Mouse (Mus musculus): ENCODE results near the gene Acot8. TPM values are rescaled to one million over a fixed set of nuclear protein-coding genes. Genes with fewer than 3 reads are reported as not detected.
A peak's percentile ranks its signal among the peaks of the same experiment; 100 is the strongest.

The Acot8 gene
- total and polyA plus RNA-seq, 3 experiments, result 11.9 to 26.8 (median 15.8) TPM

DNA sequence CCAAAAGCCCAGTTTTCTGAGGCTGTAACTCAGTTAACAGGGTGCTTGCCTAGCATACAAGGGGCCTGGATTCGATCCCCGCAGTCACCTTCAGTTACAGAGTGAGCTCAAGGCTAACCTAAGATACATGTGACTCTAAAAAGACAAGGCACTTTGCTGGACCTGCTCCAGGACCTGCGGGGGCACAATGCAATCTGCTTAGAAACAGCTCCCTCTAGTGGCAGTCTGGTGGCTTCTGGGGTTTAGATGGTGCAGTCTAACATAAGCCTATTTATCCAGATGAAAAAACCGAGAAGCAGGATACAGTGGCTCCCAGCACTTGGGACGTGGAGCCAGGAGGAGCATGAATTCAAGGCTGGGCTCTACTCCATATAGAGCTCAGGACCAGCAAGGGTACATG lies 10.4 kb downstream of the Acot8 start:
- no peak overlapping the region for H3K9ac ChIP-seq (ENCODE audit: insufficient read depth, low read depth)
- H3K79me2 ChIP-seq (replicated peaks; ENCODE audit: control insufficient read depth, extremely low read depth, insufficient read depth, poor library complexity, severe bottlenecking), result no peaks in the 10 kb centered on the region
- dilution Hi-C loops (cut with MboI; ENCODE audit: extremely low pct_ligation_motif_present, extremely low pct_unique_long_range_greater_than_20kb, low sequenced_read_pairs) (no loop called here), in situ Hi-C loops (cut with MboI; ENCODE audit: low pct_ligation_motif_present, low pct_unique_long_range_greater_than_20kb, low sequenced_read_pairs) (no loop called here)
- peaks cover 0 to 6% of the 10 kb centered on the region in 2 experiments; a peak in 2 of 4 replicates for H3K4me1 ChIP-seq (ENCODE audit: control insufficient read depth in 1 of 2, insufficient read depth in 2 of 2)
- H3K4me3 ChIP-seq (replicated peaks in 1 of 3; ENCODE audit: low read depth in 2 of 3, low read length in 2 of 3, poor library complexity in 1 of 3), result no peak overlapping the region
- TF ChIP-seq CTCF (conservative IDR thresholded peaks at IDR 0.05 in 1 of 2, IDR thresholded peaks at IDR 0.05 in 1 of 2; ENCODE audit: low read depth in 2 of 2, low read length in 2 of 2), result peak; percentile 83 to 90
- no peak for TF ChIP-seq USF2 (conservative IDR thresholded peaks at IDR 0.05; ENCODE audit: low read depth, low read length)
- no peak for TF ChIP-seq MAZ (IDR thresholded peaks at IDR 0.05; ENCODE audit: low read depth, low read length)
- TF ChIP-seq RAD21 (IDR thresholded peaks at IDR 0.05; ENCODE audit: low read depth, low read length), result peak; percentile 57
- H3K27ac ChIP-seq (ENCODE audit: insufficient read depth, low read depth), result no peak overlapping the region
- H3K27me3 ChIP-seq (replicated peaks), result no peaks in the 10 kb centered on the region
- H3K9me3 ChIP-seq (replicated peaks; ENCODE audit: low read length), result no peaks in the 10 kb centered on the region
- peak; percentile 79 for DNase-seq (ENCODE audit: extremely low read depth)
- H3K36me3 ChIP-seq (replicated peaks in 1 of 2; ENCODE audit: control insufficient read depth in 1 of 2, insufficient read depth in 1 of 2, low read length in 1 of 2), result peaks cover 52 to 83% of the 10 kb centered on the region in 2 experiments
- H3K4me2 ChIP-seq (ENCODE audit: insufficient read depth, low read depth, poor library complexity, severe bottlenecking), result no peak overlapping the region

DNA sequence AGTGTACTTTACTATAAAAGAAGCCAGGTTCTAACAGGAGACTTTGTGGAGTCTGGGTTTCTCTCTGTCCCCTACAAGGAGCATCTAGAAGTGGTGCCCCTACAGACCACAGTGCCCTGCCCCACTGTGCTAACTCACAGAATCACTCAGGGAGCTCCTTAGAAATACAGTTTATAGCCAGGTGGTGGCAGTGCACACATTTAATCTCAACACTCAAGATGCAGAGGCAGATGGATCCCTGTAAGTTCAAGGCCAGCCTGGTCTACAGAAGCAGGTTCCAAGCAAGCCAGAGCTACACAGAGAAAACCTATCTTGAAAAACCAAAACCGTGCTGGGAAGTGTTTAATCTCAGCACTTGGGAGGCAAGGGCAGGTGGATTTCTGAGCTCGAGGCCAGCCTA lies 10.9 kb downstream of the Acot8 start:
- dilution Hi-C loops (cut with MboI; ENCODE audit: extremely low pct_ligation_motif_present, extremely low pct_unique_long_range_greater_than_20kb, low sequenced_read_pairs), result no loop called here
- Histone ChIP-seq H3K4me1 (ENCODE audit: control insufficient read depth in 1 of 2, insufficient read depth in 2 of 2) (peaks cover 0 to 6% of the 10 kb centered on the region in 2 experiments; a peak in 2 of 4 replicates), H3K36me3 (replicated peaks in 1 of 2; ENCODE audit: control insufficient read depth in 1 of 2, insufficient read depth in 1 of 2, low read length in 1 of 2) (peaks cover 52 to 82% of the 10 kb centered on the region in 2 experiments), H3K9ac (ENCODE audit: insufficient read depth, low read depth) (no peak overlapping the region), H3K9me3 (replicated peaks; ENCODE audit: low read length) (no peaks in the 10 kb centered on the region), H3K27me3 (replicated peaks) (no peaks in the 10 kb centered on the region), H3K4me2 (ENCODE audit: insufficient read depth, low read depth, poor library complexity, severe bottlenecking) (no peak overlapping the region), H3K79me2 (replicated peaks; ENCODE audit: control insufficient read depth, extremely low read depth, insufficient read depth, poor library complexity, severe bottlenecking) (no peaks in the 10 kb centered on the region), H3K27ac (ENCODE audit: insufficient read depth, low read depth) (no peak overlapping the region), H3K4me3 (replicated peaks in 1 of 3; ENCODE audit: low read depth in 2 of 3, low read length in 2 of 3, poor library complexity in 1 of 3) (no peak overlapping the region)
- DNase-seq (ENCODE audit: extremely low read depth), result no peak
- no peak for TF ChIP-seq ZMIZ1 (IDR thresholded peaks at IDR 0.05; ENCODE audit: low read depth, low read length)
- peak in 1 of 2 experiments; percentile 52; a peak in 2 of 4 replicates for TF ChIP-seq CTCF (conservative IDR thresholded peaks at IDR 0.05 in 1 of 2, IDR thresholded peaks at IDR 0.05 in 1 of 2; ENCODE audit: low read depth in 2 of 2, low read length in 2 of 2)
- in situ Hi-C loops (cut with MboI; ENCODE audit: low pct_ligation_motif_present, low pct_unique_long_range_greater_than_20kb, low sequenced_read_pairs), result no loop called here

DNA sequence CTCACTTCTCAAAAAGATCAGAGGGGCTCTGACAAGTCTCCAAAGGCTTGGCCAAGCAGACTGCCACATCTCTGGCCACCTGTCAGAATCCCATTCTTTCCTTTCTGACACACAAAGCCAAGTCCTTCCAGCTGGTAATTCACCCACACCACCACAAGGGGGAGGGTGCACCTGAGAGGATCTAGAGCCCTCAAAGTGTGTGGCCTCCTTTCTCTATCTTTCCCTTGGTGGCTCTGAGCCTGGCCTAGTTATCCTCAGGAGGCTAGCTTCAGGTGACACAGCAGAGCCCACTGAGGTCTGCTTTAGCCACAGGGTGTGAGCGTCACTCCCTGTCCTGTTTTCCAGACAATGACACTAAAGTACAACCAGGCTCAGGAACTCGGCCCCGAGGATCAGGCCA lies 11.4 kb downstream of the Acot8 start:
- H3K79me2 ChIP-seq (replicated peaks; ENCODE audit: control insufficient read depth, extremely low read depth, insufficient read depth, poor library complexity, severe bottlenecking), result no peaks in the 10 kb centered on the region
- TF ChIP-seq SMC3 (IDR thresholded peaks at IDR 0.05; ENCODE audit: low read depth, low read length) (peak; percentile 37), CTCF (conservative IDR thresholded peaks at IDR 0.05 in 1 of 2, IDR thresholded peaks at IDR 0.05 in 1 of 2; ENCODE audit: low read depth in 2 of 2, low read length in 2 of 2) (peak; percentile 73), MAFK (IDR thresholded peaks at IDR 0.05; ENCODE audit: insufficient replicate concordance, low read length) (no peak), USF1 (IDR thresholded peaks at IDR 0.05; ENCODE audit: low read depth, low read length) (no peak)
- in situ Hi-C loops (cut with MboI; ENCODE audit: low pct_ligation_motif_present, low pct_unique_long_range_greater_than_20kb, low sequenced_read_pairs) (no loop called here), dilution Hi-C loops (cut with MboI; ENCODE audit: extremely low pct_ligation_motif_present, extremely low pct_unique_long_range_greater_than_20kb, low sequenced_read_pairs) (no loop called here)
- no peaks in the 10 kb centered on the region for H3K27me3 ChIP-seq (replicated peaks)
- no peak overlapping the region for H3K4me2 ChIP-seq (ENCODE audit: insufficient read depth, low read depth, poor library complexity, severe bottlenecking)
- no peaks in the 10 kb centered on the region for H3K9me3 ChIP-seq (replicated peaks; ENCODE audit: low read length)
- H3K4me1 ChIP-seq (ENCODE audit: control insufficient read depth in 1 of 2, insufficient read depth in 2 of 2), result peaks cover 0 to 6% of the 10 kb centered on the region in 2 experiments; a peak in 2 of 4 replicates
- H3K36me3 ChIP-seq (replicated peaks in 1 of 2; ENCODE audit: control insufficient read depth in 1 of 2, insufficient read depth in 1 of 2, low read length in 1 of 2), result peaks cover 52 to 87% of the 10 kb centered on the region in 2 experiments
- H3K27ac ChIP-seq (ENCODE audit: insufficient read depth, low read depth), result no peak overlapping the region
- no peak overlapping the region for H3K4me3 ChIP-seq (replicated peaks in 1 of 3; ENCODE audit: low read depth in 2 of 3, low read length in 2 of 3, poor library complexity in 1 of 3)
- no peak overlapping the region for H3K9ac ChIP-seq (ENCODE audit: insufficient read depth, low read depth)
- DNase-seq (ENCODE audit: extremely low read depth), result peak; percentile 62

All from CH12.LX (cell line).